Comparison of ENCODE assay signal across 8 mouse cellular contexts in genomic region chr17:35993675-35994074, GRCm38 (mm10). TPM values are rescaled to one million over a fixed set of nuclear protein-coding genes. Genes with fewer than 3 reads are reported as not detected.
A peak's percentile ranks its signal among the peaks of the same experiment; 100 is the strongest.
DNase-seq lines count a peak whose midpoint lies in the region; ATAC-seq lines count a peak whose summit lies in the region.

No protein-coding gene starts in this region.

- DNase-seq in adrenal gland, adult (ENCODE audit: inconsistent age in 2 of 2, low spot score in 1 of 2) = peak; percentile 79 to 89
- DNase-seq in embryo, embryonic 10 days (ENCODE audit: low spot score) = peak; percentile 94
- DNase-seq in gastrocnemius, postnatal 14 days = peak; percentile 80
- DNase-seq in left cerebral cortex, postnatal 36 days (ENCODE audit: low spot score in 2 of 2) = peak; percentile 68 to 79
- DNase-seq in midbrain, embryonic 10.5 days (ENCODE audit: low spot score) = peak; percentile 84
- DNase-seq in right cerebral cortex, postnatal 4 days = peak; percentile 78
- peak; percentile 72 for DNase-seq in yolk sac, embryonic 10.5 days (ENCODE audit: low spot score)

- H3K27ac ChIP-seq in midbrain, embryonic 10.5 days (replicated peaks) = no peak overlapping the region

- H3K27me3 ChIP-seq in midbrain, embryonic 10.5 days (ENCODE audit: low read depth, poor library complexity, severe bottlenecking) = no peaks in the 10 kb centered on the region

- no peaks in the 10 kb centered on the region for H3K9me3 ChIP-seq in midbrain, embryonic 10.5 days (replicated peaks)

- WGBS in midbrain, embryonic 10.5 days = 9% methylated on average over 17 of the region's 17 CpGs

- peak overlapping the region; percentile 36 for H3K4me3 ChIP-seq in midbrain, embryonic 10.5 days

- H3K4me1 ChIP-seq in midbrain, embryonic 10.5 days = peaks cover 23% of the 10 kb centered on the region

- intact Hi-C loops in gastrocnemius, postnatal 14 days (cut with DNase I; ENCODE audit: low total_unique reads) = loop anchor here (2.0 kb wide), 1 partner anchor 55 kb away; no protein-coding TSS in a partner anchor
- intact Hi-C loops in left cerebral cortex, postnatal 36 days (cut with DNase I) = loop anchor here (2.0 to 10.0 kb wide), 2 partner anchors 57 to 201 kb away; partner anchors contain the start of gene H2-T3

- H3K36me3 ChIP-seq in midbrain, embryonic 10.5 days = peaks cover 14% of the 10 kb centered on the region

- peak; percentile 62 for ATAC-seq in inflammation-experienced regulatory T-cells, adult 6 months

RNA-seq across cellular contexts. Expression of gene Prr3, which starts 13.6 kb away (rescaled TPM):
- total RNA-seq in gastrocnemius, postnatal 14 days (2021) = 1 to 10 TPM; 4.2 to 5.0 TPM
- 10 to 100 TPM; 13.8 to 22.0 (median 19.8) TPM for polyA plus RNA-seq in inflammation-experienced regulatory T-cells, adult 6 months (2017; shearing (Covaris generic))
- total RNA-seq in left cerebral cortex, postnatal 36 days (2021) = 10 to 100 TPM; 36.9 to 40.0 TPM
- 45.3 and 50.1 TPM in 2 replicates for polyA plus RNA-seq in midbrain, embryonic 10.5 days (2016; fragmentation: Nextera tagmentation; extraction: Ambion mirVana)

RNA-seq across cellular contexts. Expression of gene Gnl1, which starts 14.0 kb away (rescaled TPM):
- 10 to 100 TPM; 16.3 to 19.0 TPM for total RNA-seq in gastrocnemius, postnatal 14 days (2021)
- 1 to 10 TPM; 7.6 to 9.2 (median 8.8) TPM for polyA plus RNA-seq in inflammation-experienced regulatory T-cells, adult 6 months (2017; shearing (Covaris generic))
- total RNA-seq in left cerebral cortex, postnatal 36 days (2021) = 100 to 1,000 TPM; 173 to 198 TPM
- polyA plus RNA-seq in midbrain, embryonic 10.5 days (2016; fragmentation: Nextera tagmentation; extraction: Ambion mirVana) = 56.3 and 59.7 TPM in 2 replicates

RNA-seq across cellular contexts. Expression of gene Abcf1, which starts 24.1 kb away (rescaled TPM):
- 10 to 100 TPM; 64.1 to 66.7 TPM for total RNA-seq in gastrocnemius, postnatal 14 days (2021)
- polyA plus RNA-seq in inflammation-experienced regulatory T-cells, adult 6 months (2017; shearing (Covaris generic)) = 100 to 1,000 TPM; 113 to 143 (median 123) TPM
- 10 to 100 TPM; 71.0 to 77.8 TPM for total RNA-seq in left cerebral cortex, postnatal 36 days (2021)
- polyA plus RNA-seq in midbrain, embryonic 10.5 days (2016; fragmentation: Nextera tagmentation; extraction: Ambion mirVana) = 117 and 121 TPM in 2 replicates

RNA-seq across cellular contexts. Expression of gene H2-T24, which starts 26.7 kb away (rescaled TPM):
- under 1 TPM; 0.62 to 0.93 TPM for total RNA-seq in gastrocnemius, postnatal 14 days (2021)
- 10 to 100 TPM; 26.0 to 35.7 (median 32.8) TPM for polyA plus RNA-seq in inflammation-experienced regulatory T-cells, adult 6 months (2017; shearing (Covaris generic))
- total RNA-seq in left cerebral cortex, postnatal 36 days (2021) = 1 to 10 TPM; 1.1 to 2.2 TPM
- 4.4 and 5.9 TPM in 2 replicates for polyA plus RNA-seq in midbrain, embryonic 10.5 days (2016; fragmentation: Nextera tagmentation; extraction: Ambion mirVana)

RNA-seq across cellular contexts. Expression of gene H2-T23, which starts 39.0 kb away (rescaled TPM):
- 1 to 10 TPM; 6.4 to 7.7 TPM for total RNA-seq in gastrocnemius, postnatal 14 days (2021)
- 1,000 to 10,000 TPM in 1 of 3 experiments, 100 to 1,000 TPM in 2; 834 to 1,491 (median 990) TPM for polyA plus RNA-seq in inflammation-experienced regulatory T-cells, adult 6 months (2017; shearing (Covaris generic))
- total RNA-seq in left cerebral cortex, postnatal 36 days (2021) = 10 to 100 TPM; 12.6 to 15.1 TPM
- 3.5 and 4.9 TPM in 2 replicates for polyA plus RNA-seq in midbrain, embryonic 10.5 days (2016; fragmentation: Nextera tagmentation; extraction: Ambion mirVana)

Comparison
In these comparisons a context has a peak if more than half of its experiments do, and no peak if none do; other contexts are left out.
1. RNA of gene Prr3, which starts 13.6 kb away (total RNA-seq): 36.9 to 40.0 TPM in left cerebral cortex, postnatal 36 days; 4.2 to 5.0 TPM in gastrocnemius, postnatal 14 days; every median in the first group is over 4 times any median in the second.
2. RNA of gene Gnl1, which starts 14.0 kb away (total RNA-seq): 173 to 198 TPM in left cerebral cortex, postnatal 36 days; 16.3 to 19.0 TPM in gastrocnemius, postnatal 14 days; every median in the first group is over 4 times any median in the second.
3. Peak in every context shown above with its lines, with median percentiles within 50 percentile points of each other: DNase-seq.